Mouse (Mus musculus) A20 (cell line): ENCODE results near the gene Flvcr1.
A peak's percentile ranks its signal among the peaks of the same experiment; 100 is the strongest.

ENCODE experiments used
- DNase-seq: peaks from one replicate; pipeline ENCODE4 v3.0.0-alpha.2; 2011; ENCODE audit warnings: low read depth, low spot score

Flvcr1 gene

GRCm38 (mm10) chr1:190980470-190980869 is 45.5 kb downstream of the Flvcr1 start:
- DNase-seq, result peak; percentile 42

DNA sequence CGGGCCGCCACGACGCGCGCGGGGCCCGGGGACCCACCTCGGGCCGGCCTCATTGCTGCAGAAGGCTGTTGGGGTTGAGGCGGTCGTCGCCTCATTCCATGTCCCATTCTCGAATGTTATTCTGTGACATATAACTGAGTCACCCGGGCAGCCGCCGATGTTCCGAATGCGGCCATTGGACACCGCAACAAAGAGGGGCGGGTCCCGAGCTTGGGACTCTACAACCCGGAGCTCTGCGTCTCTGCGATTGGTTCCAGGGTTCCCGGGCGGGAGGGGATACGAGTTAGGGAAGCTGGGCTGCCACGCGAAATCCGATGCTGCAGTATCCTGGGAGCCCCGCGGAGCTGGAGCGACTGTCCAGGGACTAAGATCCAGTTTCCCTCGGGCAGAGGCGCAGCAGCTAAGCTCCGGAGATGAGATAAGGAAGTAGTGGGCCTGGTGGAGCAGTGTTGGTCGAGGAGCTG is 46.8 kb downstream of the Flvcr1 start, which contains the start of gene Vash2:
Vash2 (minus strand) TSS at position 197 of the 464 bp plus-strand sequence.
- DNase-seq, result peak; percentile 69

- DNase-seq, result peak; percentile 23
Observed at GRCm38 (mm10) chr1:190978511-190979073, 47.4 kb downstream of the Flvcr1 start.

DNA sequence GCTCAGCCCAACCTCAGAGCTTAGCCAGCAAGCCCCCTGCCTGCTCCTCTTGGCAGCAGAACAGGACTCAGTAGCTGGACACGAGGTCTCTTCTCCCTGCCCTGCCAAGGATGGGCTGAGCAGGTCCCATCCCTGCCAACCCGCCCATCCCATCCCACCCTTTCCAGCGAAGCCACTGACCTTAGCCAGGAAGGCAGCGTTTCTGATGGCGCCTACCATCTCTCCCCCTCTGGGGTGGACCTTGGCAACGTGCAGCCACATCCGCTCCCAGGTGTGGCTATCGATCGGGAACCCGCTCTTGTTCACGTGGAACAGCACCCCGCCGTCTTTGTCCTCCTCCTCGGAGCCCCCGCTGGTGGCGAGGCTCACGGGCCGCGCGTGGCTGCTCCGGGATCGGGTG is 48.0 kb downstream of the Flvcr1 start:
- DNase-seq, result no peak

GRCm38 (mm10) chr1:190976887-190977573 is 48.9 kb downstream of the Flvcr1 start:
- DNase-seq, result no peak

- DNase-seq, result no peak
Observed at GRCm38 (mm10) chr1:190974833-190975232, 51.1 kb downstream of the Flvcr1 start.

DNA sequence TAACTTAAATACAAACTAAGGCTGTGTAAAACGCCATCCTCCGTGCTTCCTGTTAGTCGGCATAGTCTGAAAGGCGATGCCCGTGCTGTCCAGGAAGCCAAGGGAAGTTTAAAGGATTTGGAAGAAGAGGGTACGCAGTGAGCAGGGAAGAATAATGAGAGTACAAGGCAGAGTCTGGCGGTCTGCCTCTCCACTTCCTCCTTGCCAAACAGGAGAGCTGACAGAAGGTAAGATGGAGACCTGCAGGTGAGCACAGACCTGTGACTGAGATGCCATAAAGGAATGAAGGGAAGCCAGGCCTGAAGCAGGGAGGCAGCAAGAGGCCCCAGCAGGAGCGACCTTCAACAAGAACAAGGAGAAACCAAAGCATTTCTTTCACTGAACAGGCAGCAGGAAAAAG is 51.8 kb downstream of the Flvcr1 start:
- no peak for DNase-seq

DNA sequence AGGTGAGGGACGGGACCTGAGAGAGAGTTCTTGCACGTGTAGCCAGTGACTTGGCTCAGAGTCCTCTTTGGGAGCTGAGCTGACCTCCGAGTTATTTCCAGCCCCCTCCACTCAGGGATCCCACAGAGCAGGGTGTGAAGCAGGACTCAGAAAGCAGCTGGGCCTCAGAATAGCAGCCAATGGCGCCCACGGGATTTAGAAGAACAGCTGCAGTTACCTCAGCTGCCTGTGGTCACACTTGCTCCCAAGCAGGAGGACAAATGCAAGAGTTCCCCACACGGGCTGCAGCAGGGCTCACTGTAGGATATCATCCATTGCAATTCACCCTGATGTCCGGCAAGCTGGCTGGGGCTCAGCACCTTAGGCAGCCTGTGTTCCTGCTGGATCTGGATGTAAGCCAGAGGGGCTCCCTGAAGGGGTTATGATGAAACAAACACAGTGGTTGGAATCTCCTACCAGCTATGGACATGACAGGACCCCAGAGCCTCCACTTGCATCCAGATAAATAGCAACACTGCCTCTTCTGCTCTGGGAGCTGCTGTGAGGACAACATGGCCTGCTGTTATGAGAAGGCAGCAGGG is 53.3 kb downstream of the Flvcr1 start:
- DNase-seq, result no peak

- DNase-seq, result no peak
Observed at GRCm38 (mm10) chr1:190971708-190972610, 54.0 kb downstream of the Flvcr1 start.

DNA sequence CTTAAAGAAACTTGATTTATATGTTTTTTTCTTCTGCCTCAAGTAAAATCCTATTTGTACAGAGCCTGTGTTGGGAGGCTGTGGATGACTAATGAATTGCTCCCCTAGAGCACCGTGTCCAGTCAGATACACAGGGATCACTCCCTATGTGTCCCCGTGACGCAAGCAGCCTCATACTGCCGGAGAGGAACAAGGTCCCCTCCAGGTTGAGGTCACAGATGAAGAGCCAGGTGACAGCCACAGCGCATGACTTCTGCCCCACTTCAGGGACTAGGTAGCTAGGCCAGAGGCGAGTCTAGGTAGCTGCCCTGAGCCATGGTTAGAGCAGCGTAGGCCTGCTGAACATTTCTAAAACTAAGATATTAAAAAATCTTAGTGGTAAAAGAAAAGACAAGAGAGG is 57.9 kb downstream of the Flvcr1 start:
- DNase-seq, result no peak

- DNase-seq, result no peak
Observed at GRCm38 (mm10) chr1:190964992-190965780, 60.8 kb downstream of the Flvcr1 start.

DNA sequence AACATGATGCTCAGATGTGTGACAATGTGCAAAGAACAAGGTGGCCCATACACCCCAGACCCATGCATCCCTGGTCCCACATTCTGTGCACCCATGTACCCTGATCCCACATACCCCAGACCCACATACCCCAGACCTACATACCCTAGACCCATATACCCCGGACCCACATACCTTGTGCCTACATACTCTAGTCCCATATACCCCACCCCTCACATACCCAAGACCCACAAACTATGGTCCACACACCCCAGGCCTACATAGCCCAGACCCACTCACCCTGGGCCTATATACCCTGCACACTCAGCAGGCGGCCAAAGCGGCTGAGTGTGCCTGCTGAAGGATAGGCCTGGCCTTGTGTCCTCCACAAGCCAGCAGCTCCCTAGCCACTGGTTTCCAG is 63.2 kb downstream of the Flvcr1 start:
- no peak for DNase-seq

DNA sequence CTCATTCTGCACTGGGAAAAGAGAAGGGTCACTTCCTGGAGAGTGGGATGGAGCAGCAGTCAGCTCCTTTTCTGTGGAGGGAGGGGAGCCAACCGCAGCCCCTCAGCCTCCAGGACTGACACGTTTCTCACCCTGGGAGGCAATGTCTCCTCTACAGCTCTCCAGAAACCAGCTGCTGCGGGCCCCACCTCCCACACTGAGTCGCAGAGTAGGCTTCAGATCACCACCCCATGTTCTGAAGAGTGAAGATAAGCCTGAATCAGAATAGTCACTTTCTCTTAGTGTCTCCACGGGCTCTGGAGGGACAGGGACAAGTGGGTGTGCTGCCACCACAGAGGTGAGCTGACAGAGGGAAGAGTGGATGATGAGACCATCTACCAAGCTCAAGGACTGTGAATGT is 67.1 kb downstream of the Flvcr1 start:
- no peak for DNase-seq
